Mouse (Mus musculus): ENCODE measurements around the gene Snrnp70. TPM values are rescaled to one million over a fixed set of nuclear protein-coding genes. Genes with fewer than 3 reads are reported as not detected.
"Not testable (repeated sequence)": the region's sequence is repeated elsewhere in the genome, so short reads cannot be mapped to it uniquely, and the experiment has no call there.

Gene Snrnp70
- total RNA-seq, 2 experiments from 2014 or later: 428 to 429 TPM

GRCm38 (mm10) chr7:45362801-45363200 lies 32.7 kb downstream of the Snrnp70 start:
- DNase-seq (ENCODE audit: extremely low spot score in 1 of 2, low spot score in 2 of 2): peak in 1 of 2 experiments; percentile 42
- intact Hi-C loops (cut with DNase I): loop anchor here (5.0 kb wide), 1 partner anchor 56 kb away; no protein-coding TSS in a partner anchor
- no peak overlapping the region for H3K4me3 ChIP-seq
- no peak for TF ChIP-seq CTCF (IDR thresholded peaks at IDR 0.05)
- H3K27ac ChIP-seq: no peak overlapping the region

- H3K4me3 ChIP-seq: peak overlapping the region; percentile 46
- intact Hi-C loops (cut with DNase I): loop anchor here (5.0 kb wide), 1 partner anchor 54 kb away; no protein-coding TSS in a partner anchor
- peak; percentile 85 for DNase-seq (ENCODE audit: extremely low spot score in 1 of 2, low spot score in 2 of 2)
- TF ChIP-seq CTCF (IDR thresholded peaks at IDR 0.05): no peak; the same call in 1 of the 2 replicates
- peak overlapping the region; percentile 71 for H3K27ac ChIP-seq
Observed at GRCm38 (mm10) chr7:45361243-45361804, 34.2 kb downstream of the Snrnp70 start.

GRCm38 (mm10) chr7:45360404-45361125 lies 35.0 kb downstream of the Snrnp70 start:
- peak in 1 of 2 experiments; percentile 53 for DNase-seq (ENCODE audit: extremely low spot score in 1 of 2, low spot score in 2 of 2)
- TF ChIP-seq CTCF (IDR thresholded peaks at IDR 0.05): no peak
- intact Hi-C loops (cut with DNase I): loop anchor here (5.0 kb wide), 1 partner anchor 53 kb away; no protein-coding TSS in a partner anchor
- H3K4me3 ChIP-seq: no peak overlapping the region
- peak overlapping the region; percentile 59 for H3K27ac ChIP-seq

GRCm38 (mm10) chr7:45359081-45359480 lies 36.5 kb downstream of the Snrnp70 start:
- DNase-seq (ENCODE audit: extremely low spot score in 1 of 2, low spot score in 2 of 2); intact Hi-C loops (cut with DNase I); H3K27ac ChIP-seq; H3K4me3 ChIP-seq: not testable (repeated sequence)

- DNase-seq (ENCODE audit: extremely low spot score in 1 of 2, low spot score in 2 of 2): no peak
- intact Hi-C loops (cut with DNase I): no loop called here
- Histone ChIP-seq H3K27ac (no peak overlapping the region), H3K4me3 (no peak overlapping the region)
- TF ChIP-seq CTCF (IDR thresholded peaks at IDR 0.05): no peak
Observed at GRCm38 (mm10) chr7:45356087-45356486, 39.5 kb downstream of the Snrnp70 start.

- DNase-seq (ENCODE audit: extremely low spot score in 1 of 2, low spot score in 2 of 2): no peak
- no peak overlapping the region for H3K27ac ChIP-seq
- intact Hi-C loops (cut with DNase I): no loop called here
- TF ChIP-seq CTCF (IDR thresholded peaks at IDR 0.05): no peak
- H3K4me3 ChIP-seq: no peak overlapping the region
Observed at GRCm38 (mm10) chr7:45355318-45356020, 40.1 kb downstream of the Snrnp70 start.

- Histone ChIP-seq H3K4me3 (no peak overlapping the region), H3K27ac (no peak overlapping the region)
- intact Hi-C loops (cut with DNase I): no loop called here
- TF ChIP-seq CTCF (IDR thresholded peaks at IDR 0.05): no peak
- DNase-seq (ENCODE audit: extremely low spot score in 1 of 2, low spot score in 2 of 2): no peak
Observed at GRCm38 (mm10) chr7:45353041-45353440, 42.5 kb downstream of the Snrnp70 start.

GRCm38 (mm10) chr7:45346905-45347304 lies 48.6 kb downstream of the Snrnp70 start:
- Histone ChIP-seq H3K4me3 (no peak overlapping the region), H3K27ac (no peak overlapping the region)
- intact Hi-C loops (cut with DNase I): no loop called here
- DNase-seq (ENCODE audit: extremely low spot score in 1 of 2, low spot score in 2 of 2): no peak
- TF ChIP-seq CTCF (IDR thresholded peaks at IDR 0.05): no peak

- peak overlapping the region; percentile 32; the same call in 1 of the 2 replicates for H3K27ac ChIP-seq
- intact Hi-C loops (cut with DNase I): no loop called here
- peak; percentile 32 for TF ChIP-seq CTCF (IDR thresholded peaks at IDR 0.05)
- no peak for DNase-seq (ENCODE audit: extremely low spot score in 1 of 2, low spot score in 2 of 2)
- no peak overlapping the region for H3K4me3 ChIP-seq
Observed at GRCm38 (mm10) chr7:45343543-45343942, 52.0 kb downstream of the Snrnp70 start.

GRCm38 (mm10) chr7:45342081-45342480 lies 53.5 kb downstream of the Snrnp70 start:
- TF ChIP-seq CTCF (IDR thresholded peaks at IDR 0.05): no peak
- peak overlapping the region; percentile 32; the same call in 1 of the 2 replicates for H3K27ac ChIP-seq
- H3K4me3 ChIP-seq: no peak overlapping the region
- DNase-seq (ENCODE audit: extremely low spot score in 1 of 2, low spot score in 2 of 2): no peak
- intact Hi-C loops (cut with DNase I): no loop called here

GRCm38 (mm10) chr7:45341303-45341702 lies 54.2 kb downstream of the Snrnp70 start:
- peak; percentile 75 to 77 for DNase-seq (ENCODE audit: extremely low spot score in 1 of 2, low spot score in 2 of 2)
- no peak overlapping the region for H3K27ac ChIP-seq
- no peak overlapping the region for H3K4me3 ChIP-seq
- TF ChIP-seq CTCF (IDR thresholded peaks at IDR 0.05): peak; percentile 83
- intact Hi-C loops (cut with DNase I): loop anchor here (2.0 kb wide), 1 partner anchor 41 kb away; no protein-coding TSS in a partner anchor

GRCm38 (mm10) chr7:45340669-45341068 lies 54.9 kb downstream of the Snrnp70 start:
- TF ChIP-seq CTCF (IDR thresholded peaks at IDR 0.05): no peak
- Histone ChIP-seq H3K27ac (no peak overlapping the region), H3K4me3 (no peak overlapping the region)
- peak in 1 of 2 experiments; percentile 37 for DNase-seq (ENCODE audit: extremely low spot score in 1 of 2, low spot score in 2 of 2)
- intact Hi-C loops (cut with DNase I): loop anchor here (2.0 kb wide), 1 partner anchor 40 kb away; no protein-coding TSS in a partner anchor

Data from left cerebral cortex, adult 2 months (tissue).